ENCODE assay signal across 23 mouse cellular contexts in genomic region chr1:92726341-92726740, GRCm38 (mm10).
DNase-seq lines count a peak whose midpoint lies in the region; ATAC-seq lines count a peak whose summit lies in the region.
"Had no signal": no experiment of that assay in that cellular context is flagged by ENCODE, and none has a peak within 500 bp of the region (broad histone marks: within the 10 kb centered on the region; RNA-seq: fewer than 3 reads in every experiment).

No protein-coding gene starts in this region.

- no peak overlapping the region for H3K27ac ChIP-seq in heart, embryonic 10.5 days
- H3K27ac ChIP-seq: forebrain, embryonic 10.5 days; hindbrain, embryonic 12.5 days; neural tube, embryonic 13.5 days had no signal

- peaks cover 5% of the 10 kb centered on the region for H3K4me1 ChIP-seq in heart, embryonic 10.5 days
- H3K4me1 ChIP-seq: hindbrain, embryonic 12.5 days; megakaryocyte, embryonic 14.5 days; neural tube, embryonic 13.5 days had no signal

- H3K36me3 ChIP-seq in heart, embryonic 10.5 days: no peaks in the 10 kb centered on the region
- H3K36me3 ChIP-seq: forebrain, embryonic 10.5 days; heart, embryonic 12.5 days; hindbrain, embryonic 12.5 days; neural tube, embryonic 13.5 days had no signal

- no peaks in the 10 kb centered on the region for H3K9me3 ChIP-seq in heart, embryonic 10.5 days
- H3K9me3 ChIP-seq: forebrain, embryonic 10.5 days; heart, embryonic 12.5 days; hindbrain, embryonic 12.5 days; megakaryocyte, embryonic 14.5 days; neural tube, embryonic 13.5 days had no signal

- 82% methylated on average over 6 of the region's 6 CpGs for WGBS in heart, embryonic 10.5 days

- DNase-seq in frontal cortex, postnatal 36 days (ENCODE audit: low spot score in 2 of 2): peak; percentile 52 to 59
- DNase-seq in frontal cortex, postnatal 10 days (ENCODE audit: low spot score in 2 of 2): no peak
- peak; percentile 37 to 62 for DNase-seq in left cerebral cortex, adult 9 months (ENCODE audit: low spot score in 2 of 2)
- DNase-seq in left cerebral cortex, adult 11 months (ENCODE audit: low spot score): no peak
- DNase-seq in telencephalon, adult 2 months (ENCODE audit: low read depth, low spot score): peak; percentile 73
- DNase-seq in heart, embryonic 10.5 days (ENCODE audit: low spot score): no peak
- DNase-seq: adrenal gland, postnatal 25 days; cerebellum, adult 18-20 months; cerebellum, postnatal 25 days; heart, postnatal 14 days; kidney, adult 8-10 months; kidney, postnatal 14 days; liver; liver, postnatal 0 days; lung, postnatal 10 days; midbrain, embryonic 14.5 days; thymus, postnatal 4 days had no signal

- ATAC-seq in granulocyte monocyte progenitor cell, adult 5-6 weeks (replicated peaks; ENCODE audit: poor library complexity, severe bottlenecking): peak; percentile 69
- ATAC-seq: liver, postnatal 0 days had no signal

- peaks cover 23% of the 10 kb centered on the region for H3K27me3 ChIP-seq in heart, embryonic 10.5 days (ENCODE audit: insufficient read depth, poor library complexity, severe bottlenecking)
- H3K27me3 ChIP-seq: hindbrain, embryonic 12.5 days; neural tube, embryonic 13.5 days had no signal

- H3K4me3 ChIP-seq in heart, embryonic 10.5 days: no peak overlapping the region
- H3K4me3 ChIP-seq: forebrain, embryonic 10.5 days; heart, embryonic 12.5 days; hindbrain, embryonic 12.5 days; megakaryocyte, embryonic 14.5 days; neural tube, embryonic 13.5 days had no signal

Comparison
In these comparisons a context has a peak if more than half of its experiments do, and no peak if none do; other contexts are left out.
1. DNase-seq: peak in frontal cortex, postnatal 36 days (2 of 2), left cerebral cortex, adult 9 months (2 of 2) and telencephalon, adult 2 months (single experiment); none in frontal cortex, postnatal 10 days (0 of 2), left cerebral cortex, adult 11 months (single experiment) and heart, embryonic 10.5 days (single experiment).